Mouse (Mus musculus) urinary bladder, postnatal 36 days (tissue): ENCODE data around the gene Frmd4b.
"Not testable (repeated sequence)": the region's sequence is repeated elsewhere in the genome, so short reads cannot be mapped to it uniquely, and the experiment has no call there.

Source experiments
- DNase-seq, 2 experiments: peaks; one replicate each; pipeline ENCODE4 v3.0.0; 2022; ENCODE audit warnings: low spot score in 2 of 2, mixed read lengths in 1 of 2

Gene Frmd4b

DNA sequence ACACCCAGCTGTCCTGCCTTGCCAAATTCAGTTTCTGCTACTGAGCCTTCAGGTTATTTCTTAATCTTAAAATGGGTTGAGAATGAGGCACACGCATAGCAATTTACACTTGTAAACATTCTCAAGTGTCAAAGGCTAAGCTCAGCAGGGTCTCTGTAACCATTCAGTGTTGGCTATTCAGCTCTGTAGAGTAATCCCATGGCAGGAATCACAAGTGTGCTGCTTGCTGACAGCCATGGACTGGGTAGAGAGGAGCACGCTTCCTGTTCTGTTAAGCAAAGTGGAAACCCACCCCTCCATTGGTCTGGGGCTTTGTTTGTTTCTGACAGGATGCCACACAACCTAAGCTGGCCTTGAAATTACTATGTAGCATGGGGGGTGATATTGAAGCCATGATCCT lies 246.4 kb downstream of the Frmd4b start:
- no peak for DNase-seq

DNA sequence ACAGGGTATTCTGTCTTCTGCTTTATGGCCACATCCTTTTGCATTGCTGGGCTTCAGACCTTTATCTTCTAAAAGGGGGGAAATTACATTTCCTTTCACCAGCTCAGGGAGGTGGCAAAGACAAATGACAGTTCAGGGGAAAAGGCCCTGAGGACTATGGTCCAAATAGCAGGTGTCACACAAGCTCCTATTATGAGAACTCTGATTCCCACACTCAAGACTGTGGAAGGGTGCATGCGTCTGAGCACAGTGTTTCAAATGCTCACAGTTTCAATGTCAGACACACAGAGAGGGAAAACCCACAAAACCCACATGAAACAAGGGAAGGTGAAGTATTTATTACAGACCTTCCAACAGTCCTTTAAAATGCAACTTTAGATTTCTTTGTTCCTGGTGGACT lies 246.9 kb downstream of the Frmd4b start:
- no peak for DNase-seq

DNA sequence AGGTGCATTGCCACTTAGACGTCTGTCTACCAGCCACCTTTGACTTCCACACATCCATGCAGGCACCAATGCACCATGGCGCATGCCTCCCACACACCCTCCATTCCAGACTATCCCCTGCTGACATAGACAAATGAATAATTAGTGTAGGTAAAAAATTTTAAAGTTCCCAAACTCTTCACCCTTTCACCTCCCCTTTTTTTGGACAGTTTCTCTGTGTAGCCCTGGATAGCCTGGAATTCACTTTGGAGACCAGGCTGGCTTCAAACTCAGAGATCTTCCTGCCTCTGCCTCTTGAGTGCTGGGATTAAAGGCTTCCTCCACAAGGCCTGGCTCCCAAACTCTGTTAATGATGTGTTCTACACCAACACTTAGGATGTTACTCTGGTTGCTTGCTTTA lies 253.5 kb downstream of the Frmd4b start:
- no peak for DNase-seq

DNA sequence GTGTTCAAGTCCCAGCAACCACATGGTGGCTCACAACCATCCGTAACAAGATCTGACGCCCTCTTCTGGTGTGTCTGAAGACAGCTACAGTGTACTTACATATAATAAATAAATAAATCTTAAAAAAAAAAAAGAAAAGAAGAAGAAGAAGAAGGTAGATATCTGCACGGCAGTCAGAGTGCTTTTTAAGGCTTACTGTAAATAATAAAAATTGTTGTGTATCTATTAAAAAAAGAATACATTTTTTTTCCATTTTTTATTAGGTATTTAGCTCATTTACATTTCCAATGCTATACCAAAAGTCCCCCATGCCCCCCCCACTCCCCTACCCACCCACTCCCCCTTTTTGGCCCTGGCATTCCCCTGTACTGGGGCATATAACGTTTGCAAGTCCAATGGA lies 259.7 kb downstream of the Frmd4b start:
- not testable (repeated sequence) for DNase-seq

DNA sequence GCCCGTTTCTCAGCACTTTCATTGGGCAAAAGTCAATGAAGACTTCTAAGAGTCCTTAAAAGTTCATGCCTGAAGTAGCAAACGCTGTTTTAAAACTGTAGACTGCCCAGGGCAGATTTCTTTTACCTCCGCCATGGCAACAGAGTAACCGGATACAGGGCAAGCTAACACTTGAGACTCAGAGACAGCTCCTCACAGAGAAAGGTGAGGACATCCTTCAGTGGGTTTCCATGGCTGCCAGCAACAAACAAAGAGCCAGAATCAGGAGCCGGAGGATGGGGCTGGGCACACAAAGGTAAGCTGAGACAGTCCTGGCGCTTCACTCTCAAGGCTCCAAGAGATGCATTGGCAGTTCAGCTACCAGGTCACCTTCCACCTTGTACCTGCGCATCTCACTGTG lies 260.7 kb downstream of the Frmd4b start:
- no peak for DNase-seq

DNA sequence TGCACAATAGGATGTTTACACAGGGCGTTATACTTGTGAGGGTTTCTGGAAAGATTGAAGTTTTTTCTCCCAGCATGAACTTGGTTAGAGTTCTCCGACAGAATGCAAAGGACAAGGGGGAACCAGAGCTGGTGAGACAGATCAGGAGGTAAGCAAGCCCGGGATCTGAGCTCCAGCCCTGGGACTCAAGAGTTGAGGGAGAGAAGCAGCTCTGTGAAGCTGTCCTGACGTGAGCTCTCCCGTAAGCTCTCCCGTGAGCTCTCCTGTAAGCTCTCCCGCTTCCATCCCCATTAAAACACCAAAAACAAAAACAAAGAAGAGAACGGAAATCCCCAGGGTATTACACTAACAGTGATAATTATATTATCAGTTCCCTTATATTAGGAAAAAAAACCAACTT lies 262.2 kb downstream of the Frmd4b start:
- DNase-seq, result no peak

DNA sequence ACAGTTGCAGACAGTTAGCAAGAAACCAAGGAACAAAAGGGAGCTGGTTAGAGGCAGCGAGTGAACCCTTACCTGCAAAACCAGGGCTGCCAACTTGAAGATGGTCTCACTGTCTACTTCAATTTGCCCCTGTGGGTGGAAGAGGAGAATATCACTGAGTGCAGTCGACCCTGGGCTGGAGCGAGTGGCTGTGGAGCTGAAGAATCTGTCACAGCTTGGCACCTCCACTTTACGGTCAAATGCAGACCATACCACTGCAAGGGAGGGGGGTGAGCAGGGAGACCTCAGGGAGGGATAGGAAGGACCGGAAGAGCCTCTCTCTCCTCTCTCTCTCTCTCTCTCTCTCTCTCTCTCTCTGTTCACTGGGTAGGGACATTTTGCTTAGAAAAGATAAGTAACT lies 263.4 kb downstream of the Frmd4b start:
- no peak for DNase-seq

DNA sequence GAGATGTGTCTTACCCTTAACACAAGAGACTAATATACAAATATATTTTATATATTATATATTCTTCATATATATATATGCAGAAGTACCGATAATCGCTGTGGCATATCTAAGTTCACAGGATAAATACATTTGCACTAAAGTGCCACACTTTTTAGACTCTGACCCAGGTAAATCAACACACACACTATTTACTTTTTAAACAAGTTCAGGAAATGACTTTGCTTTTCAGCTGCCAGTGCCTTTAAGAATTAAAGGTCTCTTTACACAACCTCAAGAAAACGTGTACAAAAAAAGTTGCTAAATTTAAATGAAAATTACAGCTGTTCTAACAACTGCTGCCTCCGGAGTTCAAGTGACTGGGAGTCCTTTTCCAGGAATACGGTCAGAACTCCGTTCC lies 264.0 kb downstream of the Frmd4b start:
- DNase-seq, result no peak

DNA sequence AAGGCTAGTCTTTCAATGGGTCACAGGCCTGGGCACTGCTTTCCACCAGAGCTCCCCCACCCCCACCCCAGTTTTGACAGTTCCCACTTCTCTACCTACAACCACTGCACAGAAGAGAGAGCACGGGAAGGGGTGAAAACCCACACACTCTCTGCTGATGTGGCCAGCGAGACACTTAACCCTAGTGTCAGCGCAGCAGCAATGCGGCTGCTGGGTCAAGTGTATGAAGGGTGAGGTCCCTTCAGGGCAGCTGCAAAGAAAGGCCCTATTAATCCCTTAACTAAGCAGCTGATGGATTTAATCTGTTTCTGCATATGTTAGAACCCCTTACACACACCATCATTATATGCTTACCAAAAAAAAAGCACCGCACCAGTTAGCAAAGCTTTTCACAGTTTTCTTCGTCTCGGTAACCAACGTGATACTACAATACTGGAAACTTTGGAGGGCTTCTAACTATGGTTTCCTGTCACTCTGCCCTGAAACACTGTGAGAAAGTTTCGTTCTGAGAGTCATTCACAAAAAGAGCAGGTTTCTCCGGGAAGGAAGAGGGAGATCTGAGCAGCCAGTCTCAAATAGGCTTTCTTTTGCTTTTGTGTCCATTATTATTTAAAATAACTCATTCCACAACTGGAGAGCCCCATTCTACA lies 264.7 kb downstream of the Frmd4b start:
- no peak for DNase-seq

DNA sequence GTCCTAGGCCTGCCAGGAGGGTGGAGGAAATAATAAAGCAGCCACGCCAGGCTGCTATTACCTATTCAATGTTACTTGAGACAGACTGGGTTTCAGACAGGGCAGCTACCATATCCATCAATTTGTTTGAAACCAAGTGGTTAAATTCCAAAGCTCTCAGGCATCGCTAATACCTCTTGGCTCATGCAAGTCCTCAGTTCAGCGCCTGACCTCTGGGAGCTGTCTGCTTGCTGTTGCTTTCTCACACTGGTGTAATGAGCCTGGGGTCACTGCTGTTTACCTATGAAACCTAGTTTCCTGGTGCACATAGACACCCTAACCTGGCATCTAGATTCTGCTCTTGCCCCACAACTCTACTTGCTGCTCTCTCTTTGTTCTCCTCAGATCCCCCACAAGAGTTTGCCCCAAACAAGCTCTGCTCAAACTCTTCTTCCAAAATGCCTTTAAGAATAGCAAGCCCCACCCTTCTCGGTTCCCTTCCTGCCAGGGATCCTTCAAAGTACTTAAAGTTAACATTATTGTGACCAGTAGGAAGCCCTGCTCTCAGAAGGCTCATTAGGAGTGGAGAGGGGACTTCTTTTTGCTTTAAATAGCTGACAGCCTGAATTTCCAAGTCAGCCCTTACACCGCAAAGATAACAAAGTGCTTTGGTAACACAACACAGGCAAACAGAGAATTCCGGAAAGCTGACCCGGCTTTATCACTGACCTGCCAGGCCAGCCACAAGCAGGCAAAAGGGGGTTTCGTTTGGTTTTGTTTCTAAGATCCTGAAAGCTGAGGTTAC lies 267.8 kb downstream of the Frmd4b start:
- no peak for DNase-seq

DNA sequence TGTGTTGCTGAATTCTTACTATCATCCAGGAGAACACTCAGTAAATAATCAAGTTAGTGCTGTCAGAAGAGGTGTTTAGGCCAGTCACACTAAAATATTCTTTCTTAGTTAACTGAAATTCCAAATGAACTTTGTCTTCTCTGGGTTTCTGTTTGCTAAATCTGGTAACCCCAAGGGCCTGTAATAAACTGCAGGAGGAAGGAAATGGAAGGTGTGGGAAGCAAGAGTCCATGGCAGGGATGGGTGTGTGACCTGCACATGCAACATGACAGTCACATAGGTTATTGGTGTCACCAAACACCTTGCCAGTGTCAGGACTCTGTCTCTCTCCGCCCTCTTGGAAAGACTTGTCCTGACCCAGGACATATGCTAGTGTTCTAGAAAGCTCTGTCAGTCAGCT lies 270.4 kb downstream of the Frmd4b start:
- DNase-seq, result no peak

DNA sequence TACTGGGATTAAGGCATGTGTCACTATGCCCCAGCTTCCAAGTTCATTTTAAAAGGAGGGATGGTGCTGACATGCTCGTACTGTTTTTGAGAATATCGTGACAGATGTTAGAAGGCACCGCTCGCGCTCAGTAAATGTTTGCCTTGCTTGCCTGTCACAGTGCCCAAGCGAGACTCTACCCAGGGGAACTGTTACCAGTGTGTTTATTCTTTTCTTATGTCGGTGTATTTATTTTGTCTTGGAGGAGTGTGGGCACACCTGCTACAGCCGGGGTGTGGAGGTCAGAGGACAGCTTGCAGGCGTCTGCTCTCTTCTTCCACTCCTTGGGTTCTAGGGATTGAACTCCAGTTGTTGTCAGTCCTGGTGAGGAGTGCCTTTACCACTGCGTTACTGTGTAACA lies 270.8 kb downstream of the Frmd4b start:
- DNase-seq, result no peak

DNA sequence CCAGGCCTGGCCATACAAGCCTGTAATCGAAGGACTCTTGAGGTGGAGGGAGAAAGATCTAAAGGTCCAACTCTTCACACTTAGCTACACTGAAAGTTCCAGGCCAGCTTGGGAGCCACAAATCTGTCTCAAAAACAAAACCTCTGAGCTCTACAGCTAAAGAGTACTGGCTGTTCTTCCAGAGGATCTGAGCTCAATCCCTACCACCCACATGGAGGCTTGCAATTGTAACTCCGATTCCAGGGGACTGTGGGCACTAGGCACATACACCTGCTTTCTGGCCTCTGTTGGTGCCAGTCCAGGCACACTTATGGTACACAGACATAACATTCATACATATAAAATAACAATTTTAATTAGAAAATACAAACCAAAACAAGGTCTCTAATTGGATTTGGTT lies 271.4 kb downstream of the Frmd4b start:
- DNase-seq, result no peak

DNA sequence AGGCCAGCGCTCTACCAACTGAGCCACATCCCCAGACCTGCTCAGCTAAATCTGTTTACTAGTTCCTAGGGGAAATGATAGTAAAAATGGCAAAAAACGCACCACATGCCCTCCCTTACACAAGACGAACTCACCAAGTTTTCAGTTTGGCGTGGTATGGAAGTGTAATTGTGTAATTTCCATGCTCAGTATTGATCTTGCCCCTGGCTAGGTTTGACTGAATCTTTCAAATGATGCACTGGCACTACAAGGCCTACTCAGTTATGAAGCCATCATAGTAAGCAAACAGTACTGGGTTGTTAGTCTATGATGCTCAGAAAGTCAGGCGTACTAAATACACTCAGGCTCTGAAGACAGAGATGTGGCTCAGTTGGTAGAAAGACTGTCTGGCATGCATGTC lies 275.2 kb downstream of the Frmd4b start:
- no peak for DNase-seq

DNA sequence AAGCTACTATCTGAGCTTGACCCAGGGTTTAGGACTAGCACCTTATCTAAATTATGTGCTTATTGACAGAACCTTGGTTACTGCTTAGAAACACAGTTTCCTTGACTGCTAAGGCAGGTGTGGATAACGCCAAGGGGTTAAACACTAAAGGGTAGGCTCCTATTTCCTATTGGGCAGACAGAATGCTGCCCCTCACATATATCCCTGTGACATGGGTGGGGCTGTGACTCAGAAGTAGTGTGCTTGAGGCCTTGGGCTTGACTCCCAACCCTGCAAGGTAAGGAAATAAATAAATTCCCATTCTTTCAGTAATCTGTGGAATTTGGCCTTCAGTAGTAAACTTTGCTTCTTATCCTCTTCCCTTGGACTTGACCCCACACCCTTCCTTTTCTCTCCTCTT lies 275.7 kb downstream of the Frmd4b start:
- DNase-seq, result no peak

DNA sequence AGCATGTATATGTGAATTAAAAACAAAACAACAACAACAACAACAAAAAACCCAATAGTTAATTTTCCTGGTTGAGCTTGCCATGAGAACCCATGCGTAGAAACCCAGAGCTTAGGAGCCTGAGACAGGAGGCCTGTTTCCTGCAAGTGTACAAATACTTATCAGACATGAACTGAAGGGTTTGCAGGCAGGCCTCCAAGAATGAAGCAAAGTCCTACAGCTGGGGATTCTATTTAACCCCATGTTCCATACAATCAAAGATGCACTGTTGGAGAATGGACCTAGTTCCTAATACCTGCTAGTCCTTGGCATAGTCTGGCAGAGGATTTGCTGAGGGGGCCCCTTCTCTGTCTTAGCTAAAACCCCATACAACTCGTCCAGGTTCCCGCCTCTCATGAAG lies 276.2 kb downstream of the Frmd4b start:
- DNase-seq, result no peak

DNA sequence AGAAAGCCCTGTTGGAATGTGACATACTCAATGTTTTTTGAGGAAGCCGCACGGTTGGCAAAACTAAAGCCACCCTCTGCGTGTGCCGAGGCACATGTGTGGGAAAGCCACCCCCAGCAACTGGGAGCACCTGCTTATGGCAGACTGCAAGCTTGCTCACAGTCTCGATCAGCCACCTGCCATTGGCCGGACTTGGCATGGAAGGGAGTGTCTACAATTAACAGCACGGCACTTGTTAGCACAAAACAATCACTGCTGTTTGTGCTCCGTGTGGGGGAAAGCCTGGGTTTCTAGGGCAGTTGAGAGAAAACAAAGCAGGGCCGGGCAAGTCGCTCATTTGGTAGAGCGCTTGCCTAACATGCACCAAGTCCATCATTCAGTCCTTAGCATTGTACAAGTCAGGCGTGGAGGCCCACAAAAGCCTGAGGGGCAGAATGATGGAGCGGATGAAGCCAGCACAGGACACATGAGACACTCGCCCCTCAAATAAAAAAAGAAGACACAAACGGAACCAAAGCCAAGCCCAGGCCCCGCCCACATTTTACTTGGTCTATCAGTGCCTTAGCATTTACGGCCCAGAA lies 277.0 kb downstream of the Frmd4b start:
- no peak for DNase-seq

DNA sequence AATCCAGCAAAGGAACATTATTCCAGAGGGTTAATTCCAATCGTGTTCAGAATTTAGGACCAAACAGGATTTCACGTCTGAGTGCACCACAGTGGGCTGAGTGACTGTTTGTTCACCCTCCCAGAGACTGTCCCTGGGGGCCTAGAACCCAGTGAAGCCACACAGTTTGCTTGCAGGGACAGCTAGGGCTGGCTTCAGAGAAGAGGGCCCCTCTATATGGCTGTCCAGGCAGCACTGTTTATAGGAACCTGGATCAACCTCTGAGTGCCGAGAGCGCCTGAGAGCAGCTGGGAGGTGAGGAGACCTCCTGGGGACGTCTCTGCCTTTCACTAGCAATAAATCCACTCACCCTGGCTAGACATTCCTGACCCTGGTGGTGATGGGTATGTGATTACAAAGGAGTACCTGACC lies 278.1 kb downstream of the Frmd4b start:
- DNase-seq, result no peak

DNA sequence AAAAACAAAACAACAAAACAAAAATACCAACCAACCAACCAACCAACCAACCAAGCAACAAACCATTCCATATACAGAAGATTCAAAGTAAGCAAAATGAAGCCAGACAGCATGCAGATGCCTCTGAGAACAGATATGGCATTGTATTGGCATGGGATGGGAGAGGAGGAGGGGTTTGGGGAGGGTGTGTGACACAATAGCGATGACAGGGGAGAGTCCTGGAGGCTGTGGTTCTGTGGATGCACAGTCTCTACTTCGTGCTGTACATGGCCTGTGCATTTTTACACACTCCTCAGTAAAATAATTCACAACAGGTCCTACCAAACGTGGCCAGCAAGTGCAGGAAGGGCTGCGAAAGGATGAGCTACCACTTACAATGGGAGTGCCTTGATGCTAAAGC lies 278.5 kb downstream of the Frmd4b start:
- no peak for DNase-seq

DNA sequence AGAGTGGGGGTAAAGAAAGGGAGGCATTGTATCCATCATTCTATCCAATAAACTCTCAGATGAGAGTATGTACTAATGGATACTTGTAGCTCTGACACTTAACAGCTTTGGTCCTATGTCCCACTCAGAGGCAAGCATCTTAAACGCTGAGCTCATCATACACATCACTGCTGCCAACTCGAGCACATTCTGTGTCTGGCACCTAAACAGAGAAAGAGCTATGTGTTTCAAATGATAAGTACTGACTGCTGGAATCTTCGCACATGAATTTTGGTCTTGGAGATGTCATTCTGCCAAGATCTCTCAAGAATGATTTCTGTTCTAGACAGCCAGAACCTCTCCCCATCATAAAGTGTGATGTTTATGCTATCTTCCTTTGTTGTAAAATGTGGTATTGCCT lies 284.0 kb downstream of the Frmd4b start:
- no peak for DNase-seq

DNA sequence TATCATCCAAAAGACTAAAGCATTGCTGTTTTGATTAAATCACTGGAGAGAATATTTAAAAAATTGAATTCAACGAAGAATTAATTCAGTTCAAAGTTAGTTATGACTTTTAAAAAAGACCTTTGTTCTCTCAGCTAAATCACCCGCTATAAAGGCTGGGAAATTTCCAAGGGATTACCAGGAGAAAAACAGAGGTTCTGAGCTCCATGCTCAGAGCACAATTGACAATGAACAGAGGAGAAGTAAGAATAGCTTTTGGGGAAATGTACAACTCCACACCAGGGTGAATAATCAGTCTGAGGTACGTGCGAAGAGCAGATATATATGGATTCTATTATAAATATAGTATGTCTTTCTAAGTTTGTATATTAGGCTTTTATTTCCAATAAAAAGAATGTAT lies 293.4 kb downstream of the Frmd4b start:
- DNase-seq, result no peak

DNA sequence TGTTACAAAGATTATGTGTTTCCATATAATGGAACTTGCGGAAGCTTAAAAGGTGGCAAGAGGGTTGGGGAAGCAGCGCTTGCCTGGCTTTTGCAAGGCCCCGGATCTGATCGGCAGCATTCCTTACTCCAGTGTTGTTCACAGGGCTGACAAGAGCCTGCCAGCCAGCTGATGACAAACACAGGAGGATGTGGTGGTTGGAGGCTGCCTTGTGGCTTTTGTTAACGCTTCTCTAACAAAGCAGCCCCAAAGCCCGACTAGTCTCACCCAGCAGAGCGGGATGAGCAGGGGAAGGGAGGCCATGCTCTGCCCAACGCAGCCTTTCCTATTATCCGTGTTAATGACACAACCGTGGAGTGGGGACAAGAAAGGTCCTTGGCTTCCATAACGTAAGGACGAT lies 295.2 kb downstream of the Frmd4b start:
- no peak for DNase-seq

DNA sequence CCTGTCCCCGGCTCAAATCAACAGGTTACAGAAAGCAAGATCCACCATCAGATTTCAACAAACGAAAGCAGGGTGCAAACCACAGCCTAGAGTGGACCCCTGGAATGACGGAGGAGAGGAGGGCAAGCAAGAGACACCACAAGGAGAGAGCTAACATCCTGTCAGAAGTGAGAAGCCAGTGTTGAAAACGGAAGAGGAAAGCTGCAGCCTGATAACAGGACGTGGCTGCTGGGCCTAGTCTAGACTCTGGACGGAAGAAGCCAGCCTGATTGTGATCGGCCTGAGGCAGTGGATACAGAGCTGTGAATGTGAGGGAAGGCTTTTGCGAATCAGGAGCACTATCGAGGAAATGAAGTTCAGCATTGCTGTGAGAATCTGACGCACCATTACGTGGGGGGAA lies 296.2 kb downstream of the Frmd4b start:
- no peak for DNase-seq
